Mouse (Mus musculus): ENCODE measurements around the gene Gm29609. TPM values are rescaled to one million over a fixed set of nuclear protein-coding genes. Genes with fewer than 3 reads are reported as not detected.

Gm29609 gene
- polyA plus RNA-seq, 1 experiment from 2014 or later = 0.78 TPM

- H3K4me2 ChIP-seq = no peak overlapping the region
- ATAC-seq (ENCODE audit: low FRiP score) = no peak
- peaks cover 5% of the 10 kb centered on the region for H3K9me3 ChIP-seq
- no peak overlapping the region for H3K27ac ChIP-seq
- H3K4me1 ChIP-seq (replicated peaks) = peaks cover 27% of the 10 kb centered on the region
- 96% methylated on average over 2 of the region's 2 CpGs for WGBS
- peaks cover 73% of the 10 kb centered on the region for H3K36me3 ChIP-seq
- H3K4me3 ChIP-seq = no peak overlapping the region
- no peaks in the 10 kb centered on the region for H3K27me3 ChIP-seq
- no peak overlapping the region for H3K9ac ChIP-seq
Measured at GRCm38 (mm10) chr5:31203866-31204265, 24.2 kb upstream of the Gm29609 start.

GRCm38 (mm10) chr5:31202933-31203332, 23.2 kb upstream of the Gm29609 start:
- peak overlapping the region; percentile 89 for H3K27ac ChIP-seq
- H3K4me3 ChIP-seq = peak overlapping the region; percentile 62
- H3K4me2 ChIP-seq = peak overlapping the region; percentile 68
- H3K27me3 ChIP-seq = no peaks in the 10 kb centered on the region
- ATAC-seq (ENCODE audit: low FRiP score) = no peak
- H3K36me3 ChIP-seq = peaks cover 82% of the 10 kb centered on the region
- peaks cover 27% of the 10 kb centered on the region for H3K4me1 ChIP-seq (replicated peaks)
- peaks cover 5% of the 10 kb centered on the region for H3K9me3 ChIP-seq
- peak overlapping the region; percentile 57; the same call in 1 of the 2 replicates for H3K9ac ChIP-seq
- WGBS = 86% methylated on average over 7 of the region's 7 CpGs

GRCm38 (mm10) chr5:31201742-31202590, 22.3 kb upstream of the Gm29609 start, which contains the start of gene Zfp513:
Gene Zfp513, minus strand, starts transcription at chr5:31202303.
- Histone ChIP-seq H3K4me3 (peak within 1 kb of the TSS; percentile 62), H3K9me3 (peaks cover 5% of the 10 kb centered on the region), H3K4me2 (peak within 1 kb of the TSS; percentile 91), H3K36me3 (peaks cover 82% of the 10 kb centered on the region), H3K27ac (peak within 1 kb of the TSS; percentile 90), H3K9ac (peak within 1 kb of the TSS; percentile 88), H3K4me1 (replicated peaks) (peaks cover 27% of the 10 kb centered on the region), H3K27me3 (no peaks in the 10 kb centered on the region)
- under 1% methylated on average over 53 of the region's 53 CpGs for WGBS
- peak; percentile 98 for ATAC-seq (ENCODE audit: low FRiP score)

- Histone ChIP-seq H3K9ac (peak overlapping the region; percentile 88), H3K4me1 (replicated peaks) (peaks cover 27% of the 10 kb centered on the region), H3K4me2 (peak overlapping the region; percentile 91), H3K36me3 (peaks cover 83% of the 10 kb centered on the region), H3K4me3 (peak overlapping the region; percentile 62), H3K27me3 (no peaks in the 10 kb centered on the region), H3K9me3 (peaks cover 5% of the 10 kb centered on the region), H3K27ac (peak overlapping the region; percentile 90)
- 21% methylated on average over 13 of the region's 13 CpGs for WGBS
- ATAC-seq (ENCODE audit: low FRiP score) = no peak
Measured at GRCm38 (mm10) chr5:31201042-31201741, 21.5 kb upstream of the Gm29609 start.

- Histone ChIP-seq H3K4me1 (replicated peaks) (peaks cover 27% of the 10 kb centered on the region), H3K4me3 (peak overlapping the region; percentile 62), H3K9me3 (peaks cover 5% of the 10 kb centered on the region), H3K4me2 (peak overlapping the region; percentile 91), H3K36me3 (peaks cover 83% of the 10 kb centered on the region), H3K27ac (no peak overlapping the region), H3K9ac (peak overlapping the region; percentile 88; the same call in 1 of the 2 replicates), H3K27me3 (no peaks in the 10 kb centered on the region)
- ATAC-seq (ENCODE audit: low FRiP score) = no peak
- WGBS = 94% methylated on average over 27 of the region's 27 CpGs
Measured at GRCm38 (mm10) chr5:31200327-31200768, 20.6 kb upstream of the Gm29609 start.

GRCm38 (mm10) chr5:31199893-31200292, 20.2 kb upstream of the Gm29609 start:
- H3K9ac ChIP-seq = no peak overlapping the region
- H3K27ac ChIP-seq = no peak overlapping the region
- H3K27me3 ChIP-seq = no peaks in the 10 kb centered on the region
- H3K4me1 ChIP-seq (replicated peaks) = peaks cover 27% of the 10 kb centered on the region
- no peak for ATAC-seq (ENCODE audit: low FRiP score)
- 91% methylated on average over 9 of the region's 9 CpGs for WGBS
- H3K36me3 ChIP-seq = peaks cover 83% of the 10 kb centered on the region
- H3K9me3 ChIP-seq = peaks cover 5% of the 10 kb centered on the region
- peak overlapping the region; percentile 62; the same call in 1 of the 2 replicates for H3K4me3 ChIP-seq
- no peak overlapping the region for H3K4me2 ChIP-seq

- Histone ChIP-seq H3K27me3 (no peaks in the 10 kb centered on the region), H3K36me3 (peaks cover 82% of the 10 kb centered on the region), H3K27ac (no peak overlapping the region), H3K4me2 (no peak overlapping the region), H3K9me3 (peaks cover 5% of the 10 kb centered on the region), H3K4me1 (replicated peaks) (peaks cover 31% of the 10 kb centered on the region), H3K9ac (no peak overlapping the region), H3K4me3 (0 out of 2 replicates have a peak overlapping the region, but pooled peaks have one; percentile 62)
- 95% methylated on average over 19 of the region's 19 CpGs for WGBS
- ATAC-seq (ENCODE audit: low FRiP score) = no peak
Measured at GRCm38 (mm10) chr5:31199321-31199892, 19.7 kb upstream of the Gm29609 start.

- Histone ChIP-seq H3K27ac (no peak overlapping the region), H3K4me2 (no peak overlapping the region), H3K9ac (no peak overlapping the region), H3K9me3 (peaks cover 5% of the 10 kb centered on the region), H3K4me1 (replicated peaks) (peaks cover 37% of the 10 kb centered on the region), H3K4me3 (no peak overlapping the region), H3K27me3 (no peaks in the 10 kb centered on the region), H3K36me3 (peaks cover 76% of the 10 kb centered on the region)
- ATAC-seq (ENCODE audit: low FRiP score) = no peak
- 82% methylated on average over 5 of the region's 5 CpGs for WGBS
Measured at GRCm38 (mm10) chr5:31198616-31199320, 19.1 kb upstream of the Gm29609 start.

GRCm38 (mm10) chr5:31198170-31198569, 18.5 kb upstream of the Gm29609 start:
- no peak for ATAC-seq (ENCODE audit: low FRiP score)
- H3K4me2 ChIP-seq = no peak overlapping the region
- WGBS = 87% methylated on average over 9 of the region's 9 CpGs
- H3K36me3 ChIP-seq = peaks cover 70% of the 10 kb centered on the region
- H3K4me1 ChIP-seq (replicated peaks) = peaks cover 38% of the 10 kb centered on the region
- H3K9me3 ChIP-seq = peaks cover 5% of the 10 kb centered on the region
- H3K27me3 ChIP-seq = no peaks in the 10 kb centered on the region
- no peak overlapping the region for H3K27ac ChIP-seq
- H3K9ac ChIP-seq = no peak overlapping the region
- H3K4me3 ChIP-seq = no peak overlapping the region

- Histone ChIP-seq H3K9me3 (peaks cover 5% of the 10 kb centered on the region), H3K36me3 (peaks cover 62% of the 10 kb centered on the region), H3K27ac (no peak overlapping the region), H3K9ac (no peak overlapping the region), H3K27me3 (no peaks in the 10 kb centered on the region), H3K4me1 (replicated peaks) (peaks cover 34% of the 10 kb centered on the region), H3K4me2 (no peak overlapping the region), H3K4me3 (no peak overlapping the region)
- 93% methylated on average over 12 of the region's 12 CpGs for WGBS
- ATAC-seq (ENCODE audit: low FRiP score) = no peak
Measured at GRCm38 (mm10) chr5:31197072-31197471, 17.4 kb upstream of the Gm29609 start.

GRCm38 (mm10) chr5:31196207-31196606, 16.5 kb upstream of the Gm29609 start:
- WGBS = 95% methylated on average over 10 of the region's 10 CpGs
- H3K4me1 ChIP-seq (replicated peaks) = peaks cover 40% of the 10 kb centered on the region
- H3K4me3 ChIP-seq = no peak overlapping the region
- peaks cover 5% of the 10 kb centered on the region for H3K9me3 ChIP-seq
- no peak overlapping the region for H3K9ac ChIP-seq
- H3K36me3 ChIP-seq = peaks cover 64% of the 10 kb centered on the region
- ATAC-seq (ENCODE audit: low FRiP score) = no peak
- no peak overlapping the region for H3K4me2 ChIP-seq
- H3K27ac ChIP-seq = no peak overlapping the region
- no peaks in the 10 kb centered on the region for H3K27me3 ChIP-seq

All from hindbrain, embryonic 13.5 days (tissue).